Mouse (Mus musculus): ENCODE measurements around the gene Abhd2. TPM values are rescaled to one million over a fixed set of nuclear protein-coding genes. Genes with fewer than 3 reads are reported as not detected.
A peak's percentile ranks its signal among the peaks of the same experiment; 100 is the strongest.

Gene Abhd2
- polyA plus RNA-seq, 1 experiment from 2014 or later, result 21.5 TPM

DNA sequence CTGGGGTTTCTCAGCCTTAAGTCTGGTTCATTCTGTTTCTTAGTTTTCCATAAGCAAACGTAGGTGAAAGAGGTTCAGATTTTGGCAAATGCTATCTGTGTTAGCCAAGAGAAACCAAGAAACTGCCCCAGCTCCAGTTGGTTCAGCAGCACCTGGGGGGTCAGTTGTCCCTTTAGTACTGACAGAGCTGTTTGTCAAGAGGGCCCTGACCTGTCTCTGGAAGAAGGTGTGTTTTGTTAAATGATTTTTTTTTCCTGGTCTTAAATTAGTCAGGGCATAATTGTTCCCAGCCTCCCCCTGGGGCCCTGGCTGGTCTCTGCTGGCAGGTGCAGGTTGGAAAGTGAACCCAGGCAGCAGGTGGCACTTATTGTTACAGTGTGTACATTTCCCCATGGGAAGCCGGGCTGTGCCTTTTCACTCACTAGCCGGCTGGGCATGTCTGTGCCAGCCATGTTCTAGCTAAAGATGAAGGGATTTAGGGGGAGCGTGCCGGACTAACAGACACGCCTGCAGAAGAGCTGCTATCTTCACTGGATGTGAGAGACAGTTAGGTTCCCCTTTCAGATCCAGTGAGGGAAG, 30.3 kb downstream of the Abhd2 start:
- H3K4me3 ChIP-seq (ENCODE audit: low read depth, low read length), result no peak overlapping the region
- 76% methylated on average over 6 of the region's 6 CpGs for WGBS
- H3K27me3 ChIP-seq (ENCODE audit: insufficient read depth, low read length), result no peaks in the 10 kb centered on the region
- H3K36me3 ChIP-seq (ENCODE audit: insufficient read depth), result peaks cover 1% of the 10 kb centered on the region; the same call in 1 of the 2 replicates
- DNase-seq (no peak), ATAC-seq (ENCODE audit: insufficient read depth) (no peak)
- peak overlapping the region; percentile 50; the same call in 1 of the 2 replicates for H3K27ac ChIP-seq (ENCODE audit: low read depth)
- no peaks in the 10 kb centered on the region for H3K9me3 ChIP-seq (ENCODE audit: low read depth, low read length)
- H3K4me2 ChIP-seq, result no peak overlapping the region
- H3K9ac ChIP-seq, result no peak overlapping the region
- peaks cover 24% of the 10 kb centered on the region for H3K4me1 ChIP-seq (ENCODE audit: insufficient read depth)
- TF ChIP-seq CTCF (IDR thresholded peaks at IDR 0.05; ENCODE audit: low read depth), result no peak

DNA sequence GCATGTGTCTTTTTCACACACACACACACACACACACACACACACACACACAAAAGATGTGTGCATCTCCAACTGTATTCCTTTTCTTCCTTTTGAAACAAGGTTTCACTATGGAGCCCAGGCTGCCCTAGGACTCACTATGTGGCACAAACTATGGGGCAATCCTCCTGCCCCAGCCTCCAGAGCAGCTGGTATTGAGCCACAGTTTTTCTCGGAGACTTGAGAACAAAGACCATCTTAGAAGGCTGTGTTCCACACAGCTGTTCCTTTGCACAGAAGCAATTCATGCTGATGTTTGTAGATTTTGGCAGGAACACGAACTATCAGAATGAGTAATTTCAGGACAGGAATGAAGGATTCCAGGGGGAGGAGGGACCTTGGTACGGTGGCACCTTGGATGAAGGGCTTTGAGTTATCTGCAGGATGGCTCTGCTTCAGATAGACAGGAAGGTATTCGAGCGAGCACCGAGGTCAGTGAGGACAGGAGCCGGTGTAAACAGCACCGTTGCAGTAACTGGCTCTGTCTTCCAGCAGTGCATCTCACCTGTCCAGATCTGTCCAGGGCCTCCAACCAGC, 35.5 kb downstream of the Abhd2 start:
- Histone ChIP-seq H3K4me2 (no peak overlapping the region), H3K27me3 (ENCODE audit: insufficient read depth, low read length) (no peaks in the 10 kb centered on the region), H3K36me3 (ENCODE audit: insufficient read depth) (no peaks in the 10 kb centered on the region; the same call in 1 of the 2 replicates), H3K27ac (ENCODE audit: low read depth) (no peak overlapping the region; the same call in 1 of the 2 replicates), H3K9me3 (ENCODE audit: low read depth, low read length) (no peaks in the 10 kb centered on the region), H3K4me3 (ENCODE audit: low read depth, low read length) (no peak overlapping the region), H3K4me1 (ENCODE audit: insufficient read depth) (peaks cover 18% of the 10 kb centered on the region), H3K9ac (no peak overlapping the region)
- ATAC-seq (ENCODE audit: insufficient read depth), result no peak
- no peak for DNase-seq
- TF ChIP-seq CTCF (IDR thresholded peaks at IDR 0.05; ENCODE audit: low read depth), result no peak
- WGBS, result 34% methylated on average over 8 of the region's 8 CpGs

DNA sequence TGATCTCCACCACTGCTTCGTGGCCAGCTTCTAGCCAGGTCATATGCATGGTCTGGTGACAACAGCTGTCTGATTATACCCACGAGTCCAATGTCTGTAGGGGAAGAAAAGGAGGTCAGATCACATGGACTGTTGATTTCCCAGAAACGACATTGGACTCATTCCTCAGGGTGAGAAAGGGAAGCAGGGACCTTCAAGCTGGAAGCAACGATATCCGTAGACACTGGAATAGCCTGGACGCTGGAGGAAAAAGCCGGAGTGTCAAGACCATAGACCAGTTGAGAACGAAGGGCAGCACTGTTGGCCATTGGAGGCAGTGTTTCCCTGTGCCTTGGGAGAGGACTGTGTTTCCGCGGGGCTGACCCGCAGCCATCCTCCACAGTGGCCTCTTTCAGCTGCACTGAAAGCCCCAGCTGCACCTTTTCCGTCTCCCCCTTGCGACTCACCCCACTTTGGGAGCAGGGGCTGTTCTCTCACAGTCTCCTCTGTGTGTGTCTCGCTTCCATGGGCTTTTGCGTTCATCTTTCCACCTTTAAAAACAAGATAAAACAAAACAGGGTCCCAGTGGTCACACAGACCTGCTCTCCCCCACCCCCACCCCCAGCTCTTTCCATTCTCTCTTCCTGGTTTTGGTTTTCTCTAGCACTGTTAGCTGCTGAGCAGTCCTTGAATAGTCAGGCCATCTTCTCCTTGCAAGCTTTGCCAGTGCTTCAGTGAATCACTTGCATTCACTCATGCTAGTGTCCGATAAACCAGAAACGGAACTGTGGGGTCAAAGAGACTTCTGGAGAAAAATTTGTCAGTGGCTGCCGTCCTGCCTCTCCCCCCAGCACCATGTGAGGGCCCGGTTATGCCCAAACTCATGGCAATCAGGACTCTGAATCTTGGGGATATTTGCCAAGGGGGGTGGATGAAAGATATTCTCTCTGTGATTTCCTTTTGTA, 36.5 kb downstream of the Abhd2 start:
- Histone ChIP-seq H3K4me1 (ENCODE audit: insufficient read depth) (peaks cover 23% of the 10 kb centered on the region), H3K27me3 (ENCODE audit: insufficient read depth, low read length) (no peaks in the 10 kb centered on the region), H3K9ac (no peak overlapping the region), H3K4me3 (ENCODE audit: low read depth, low read length) (no peak overlapping the region), H3K27ac (ENCODE audit: low read depth) (peak overlapping the region; percentile 56), H3K36me3 (ENCODE audit: insufficient read depth) (no peaks in the 10 kb centered on the region; the same call in 1 of the 2 replicates), H3K9me3 (ENCODE audit: low read depth, low read length) (no peaks in the 10 kb centered on the region), H3K4me2 (no peak overlapping the region; the same call in 1 of the 2 replicates)
- ATAC-seq (ENCODE audit: insufficient read depth), result 0 out of 2 replicates have a peak, but pooled peaks have one; percentile 40
- WGBS, result 31% methylated on average over 19 of the region's 19 CpGs
- peak; percentile 41 for DNase-seq
- TF ChIP-seq CTCF (IDR thresholded peaks at IDR 0.05; ENCODE audit: low read depth), result peak; percentile 30; the same call in 1 of the 2 replicates

DNA sequence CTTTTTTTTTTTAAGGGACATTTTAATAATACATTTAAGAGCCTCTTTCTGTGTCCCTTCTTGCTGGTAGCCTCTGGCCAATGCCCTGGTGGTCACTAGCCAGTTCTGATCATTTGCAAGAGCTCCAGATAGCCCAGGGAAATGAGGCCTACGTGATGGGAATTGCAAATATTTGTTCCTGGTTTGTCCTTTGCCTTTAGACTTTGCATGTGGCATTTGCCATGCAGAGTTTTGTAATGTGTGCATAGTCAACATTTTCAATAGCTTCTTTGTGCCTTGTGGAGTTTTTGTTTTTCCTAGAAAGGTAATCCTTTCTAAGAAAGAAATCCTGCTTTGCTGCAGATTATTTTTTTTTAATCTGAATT, 37.2 kb downstream of the Abhd2 start:
- no peaks in the 10 kb centered on the region for H3K36me3 ChIP-seq (ENCODE audit: insufficient read depth)
- no peaks in the 10 kb centered on the region for H3K27me3 ChIP-seq (ENCODE audit: insufficient read depth, low read length)
- H3K9me3 ChIP-seq (ENCODE audit: low read depth, low read length), result no peaks in the 10 kb centered on the region
- DNase-seq (no peak), ATAC-seq (ENCODE audit: insufficient read depth) (no peak)
- H3K27ac ChIP-seq (ENCODE audit: low read depth), result no peak overlapping the region
- 0 out of 2 replicates have a peak overlapping the region, but pooled peaks have one; percentile 1 for H3K4me2 ChIP-seq
- peaks cover 26% of the 10 kb centered on the region for H3K4me1 ChIP-seq (ENCODE audit: insufficient read depth)
- WGBS, result 34% methylated on average over 1 of the region's 1 CpGs
- no peak overlapping the region for H3K9ac ChIP-seq
- no peak for TF ChIP-seq CTCF (IDR thresholded peaks at IDR 0.05; ENCODE audit: low read depth)
- no peak overlapping the region for H3K4me3 ChIP-seq (ENCODE audit: low read depth, low read length)

DNA sequence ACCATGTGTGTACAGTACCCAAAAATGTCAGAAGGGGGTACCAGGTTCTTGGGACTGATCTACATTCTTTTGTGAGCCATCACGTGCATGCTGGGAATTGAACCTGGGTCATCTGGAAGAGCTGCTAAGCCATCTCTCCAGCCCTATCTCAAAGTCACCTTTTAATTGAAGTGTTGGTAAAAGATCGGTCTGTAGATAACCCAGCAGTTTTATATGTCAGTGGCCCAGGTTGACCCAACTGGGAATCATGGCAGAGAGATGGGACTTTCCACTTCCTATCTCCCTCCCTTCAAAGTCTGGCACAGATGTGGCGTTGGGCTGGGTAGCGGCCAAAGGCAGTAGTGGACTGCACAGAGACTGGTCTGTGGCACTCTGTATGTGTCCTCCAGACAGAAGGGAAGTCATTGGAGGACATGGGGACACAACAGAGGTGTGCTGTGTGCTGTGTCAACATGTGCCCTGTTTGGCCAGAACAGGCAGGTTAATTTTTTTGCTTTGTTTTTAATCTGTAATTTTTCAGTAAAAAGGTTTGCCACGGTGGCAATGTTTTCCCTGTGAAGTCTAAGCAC, 38.5 kb downstream of the Abhd2 start:
- Histone ChIP-seq H3K9ac (no peak overlapping the region), H3K4me1 (ENCODE audit: insufficient read depth) (peaks cover 31% of the 10 kb centered on the region), H3K27me3 (ENCODE audit: insufficient read depth, low read length) (no peaks in the 10 kb centered on the region), H3K9me3 (ENCODE audit: low read depth, low read length) (no peaks in the 10 kb centered on the region), H3K4me2 (no peak overlapping the region), H3K4me3 (ENCODE audit: low read depth, low read length) (no peak overlapping the region), H3K27ac (ENCODE audit: low read depth) (no peak overlapping the region), H3K36me3 (ENCODE audit: insufficient read depth) (no peaks in the 10 kb centered on the region)
- WGBS, result 75% methylated on average over 5 of the region's 5 CpGs
- DNase-seq, result no peak
- no peak for ATAC-seq (ENCODE audit: insufficient read depth)
- TF ChIP-seq CTCF (IDR thresholded peaks at IDR 0.05; ENCODE audit: low read depth), result no peak

DNA sequence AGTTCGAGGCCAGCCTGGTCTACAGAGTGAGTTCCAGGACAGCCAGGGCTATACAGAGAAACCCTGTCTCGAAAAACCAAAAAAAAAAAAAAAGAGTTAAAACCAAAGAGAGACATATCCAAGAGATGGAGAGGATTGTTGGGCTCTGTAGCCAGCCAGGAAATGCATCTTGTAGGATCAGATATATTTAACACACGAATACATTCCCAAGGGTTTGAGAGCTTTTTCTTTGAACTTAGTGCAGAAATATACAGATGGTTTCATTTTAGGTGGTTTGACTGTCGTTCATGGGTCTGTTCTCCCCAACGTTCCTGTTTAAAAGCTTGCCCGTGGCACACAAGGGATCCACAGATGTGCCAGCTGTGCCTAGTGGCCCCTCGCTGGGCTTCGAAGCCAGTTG, 39.2 kb downstream of the Abhd2 start:
- 66% methylated on average over 8 of the region's 8 CpGs for WGBS
- Histone ChIP-seq H3K9ac (no peak overlapping the region; the same call in 1 of the 2 replicates), H3K36me3 (ENCODE audit: insufficient read depth) (no peaks in the 10 kb centered on the region), H3K27me3 (ENCODE audit: insufficient read depth, low read length) (no peaks in the 10 kb centered on the region), H3K9me3 (ENCODE audit: low read depth, low read length) (no peaks in the 10 kb centered on the region), H3K27ac (ENCODE audit: low read depth) (peak overlapping the region; percentile 24; the same call in 1 of the 2 replicates), H3K4me2 (no peak overlapping the region), H3K4me3 (ENCODE audit: low read depth, low read length) (no peak overlapping the region), H3K4me1 (ENCODE audit: insufficient read depth) (peaks cover 36% of the 10 kb centered on the region)
- no peak for ATAC-seq (ENCODE audit: insufficient read depth)
- DNase-seq, result no peak
- TF ChIP-seq CTCF (IDR thresholded peaks at IDR 0.05; ENCODE audit: low read depth), result no peak
